Mouse (Mus musculus) neural tube, embryonic 10.5 days (tissue): ENCODE results near the gene Gpx5.

Source experiments
- DNase-seq: peaks from one replicate; pipeline ENCODE4 v3.0.0-alpha.2; 2017; ENCODE audit warnings: low spot score; ENCODE audit errors: extremely low spot score

The Gpx5 gene

DNA sequence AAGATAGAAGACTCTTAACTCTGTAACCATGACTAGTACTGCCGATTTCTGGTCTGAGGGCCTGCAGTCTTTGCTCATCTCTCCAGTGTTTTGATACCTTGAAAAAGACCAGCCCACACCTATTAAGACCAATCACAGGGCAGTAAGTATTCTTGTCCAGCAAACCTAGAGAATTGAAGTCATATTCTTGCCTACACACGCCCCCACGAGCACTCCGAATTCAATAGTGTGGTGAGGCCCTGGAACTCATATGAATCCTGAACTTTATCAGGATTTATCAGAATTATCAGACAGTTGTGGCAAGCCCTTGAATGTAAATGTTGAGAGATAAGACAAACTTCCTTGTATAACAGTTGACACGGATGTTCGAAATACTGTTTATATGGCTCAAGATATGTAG is at the start of gene Gpx5:
TSS of gene Gpx5 (minus strand) at position 101 of the 400 bp plus-strand sequence.
- no peak for DNase-seq

DNA sequence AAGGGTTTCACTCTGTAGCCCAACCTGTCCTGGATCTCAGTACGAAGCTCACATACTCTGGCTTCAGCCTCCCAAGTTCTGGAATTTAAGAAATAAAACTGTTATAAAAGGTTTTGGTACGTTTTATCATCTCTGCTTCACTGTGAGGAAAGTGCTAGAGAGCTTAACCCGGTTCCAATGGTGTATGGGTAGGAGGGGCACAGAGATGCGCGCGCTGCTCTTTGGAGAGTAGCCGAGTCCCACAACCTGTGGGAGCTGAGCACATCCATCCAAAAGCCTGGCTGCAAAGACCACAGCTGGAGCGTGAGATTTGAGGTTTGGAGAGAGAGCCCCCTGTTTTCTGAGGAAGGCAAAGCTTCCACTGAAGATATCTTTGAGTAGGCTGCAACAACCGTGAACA is 34.9 kb upstream of the Gpx5 start:
- DNase-seq: peak; percentile 39

GRCm38 (mm10) chr13:21326657-21327211 is 34.2 kb upstream of the Gpx5 start:
- peak; percentile 88 for DNase-seq

GRCm38 (mm10) chr13:21326191-21326590 is 33.7 kb upstream of the Gpx5 start:
- no peak for DNase-seq

DNA sequence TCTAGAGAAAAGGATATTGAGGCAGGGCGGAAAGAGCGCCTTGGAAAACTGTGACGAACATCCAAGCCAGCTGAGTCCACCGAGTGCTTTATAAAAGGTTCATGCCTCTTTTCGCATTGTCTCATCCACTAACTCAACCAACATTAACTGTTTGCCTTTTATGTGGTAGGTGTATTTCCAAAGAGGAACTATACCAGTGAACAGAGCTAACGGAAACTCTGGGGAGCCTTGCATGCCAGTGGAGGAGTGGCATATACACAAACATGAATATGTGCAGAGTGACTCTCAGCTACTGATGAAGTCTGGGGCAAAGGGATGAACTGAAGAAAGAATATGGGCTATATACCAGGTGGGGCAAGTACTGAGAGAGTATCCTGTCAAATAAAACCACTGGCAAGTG is 30.9 kb upstream of the Gpx5 start:
- DNase-seq: no peak

DNA sequence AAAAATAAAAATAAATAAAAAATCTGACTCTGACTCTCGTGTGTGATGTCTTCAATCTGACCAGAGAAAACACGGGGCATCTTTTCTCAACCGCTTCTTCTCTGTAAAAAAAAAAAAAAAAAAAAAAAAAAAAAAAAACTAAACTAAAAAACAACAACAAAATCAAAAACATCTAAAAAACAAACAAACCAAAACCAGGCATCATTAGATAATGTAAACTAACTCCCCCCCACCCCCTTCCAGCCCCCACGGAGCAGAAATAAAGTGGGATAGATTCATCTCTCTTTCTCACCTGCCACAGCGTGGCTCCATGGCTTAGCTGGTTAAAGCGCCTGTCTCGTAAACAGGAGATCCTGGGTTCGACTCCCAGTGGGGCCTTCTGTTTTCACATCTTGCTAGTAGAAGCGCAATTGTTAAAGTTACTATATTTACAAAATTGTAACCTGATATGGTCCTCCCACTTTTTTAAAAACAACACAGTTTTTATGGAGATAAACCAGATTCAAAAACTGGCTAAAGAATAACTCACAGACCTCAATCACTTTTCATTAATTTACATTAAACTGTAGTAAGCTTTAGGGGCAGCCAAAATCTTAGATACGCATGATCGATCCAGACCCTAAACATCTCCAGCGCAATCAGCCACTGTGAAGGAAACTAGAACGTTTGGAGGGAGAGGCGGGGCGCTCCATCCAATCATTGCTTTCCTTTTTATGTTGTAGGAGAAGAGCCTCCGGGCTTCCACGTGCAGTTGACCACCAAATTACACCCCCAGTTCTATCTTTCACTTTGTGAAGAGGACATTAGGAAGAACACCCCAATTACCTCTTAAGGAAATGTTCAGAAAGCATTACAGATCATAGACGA is 30.2 kb upstream of the Gpx5 start:
- peak; percentile 65 for DNase-seq

DNA sequence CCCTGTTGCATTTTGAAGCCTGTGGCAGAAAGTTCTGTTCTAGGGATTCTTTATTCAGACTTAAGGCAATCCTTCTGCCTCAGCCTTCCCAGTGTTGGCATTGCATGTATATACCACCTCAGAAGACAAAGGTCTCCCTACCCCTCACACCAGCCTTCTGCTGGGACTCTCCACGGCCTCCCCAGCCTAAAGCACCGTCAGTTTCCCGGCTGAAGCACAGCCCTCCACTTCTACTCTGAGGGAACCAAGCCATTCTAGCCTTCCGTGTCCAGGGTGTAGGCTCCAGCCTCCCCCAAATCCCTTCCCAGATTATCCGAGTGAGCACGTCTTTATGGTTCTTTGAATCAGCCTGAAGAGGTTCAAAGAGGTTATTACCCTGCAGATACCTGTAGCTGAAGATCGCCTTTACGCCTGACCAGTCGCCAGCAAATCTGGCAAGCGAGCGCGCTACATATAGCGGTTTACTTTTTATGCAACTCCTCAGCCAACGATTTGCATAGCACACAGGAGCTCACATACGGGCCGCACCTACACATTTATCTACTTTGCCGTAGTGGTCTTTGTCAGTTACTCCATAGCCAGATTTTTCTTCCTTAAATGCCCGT is 29.5 kb upstream of the Gpx5 start:
- DNase-seq: peak; percentile 52

GRCm38 (mm10) chr13:21320262-21320661 is 27.7 kb upstream of the Gpx5 start:
- no peak for DNase-seq

DNA sequence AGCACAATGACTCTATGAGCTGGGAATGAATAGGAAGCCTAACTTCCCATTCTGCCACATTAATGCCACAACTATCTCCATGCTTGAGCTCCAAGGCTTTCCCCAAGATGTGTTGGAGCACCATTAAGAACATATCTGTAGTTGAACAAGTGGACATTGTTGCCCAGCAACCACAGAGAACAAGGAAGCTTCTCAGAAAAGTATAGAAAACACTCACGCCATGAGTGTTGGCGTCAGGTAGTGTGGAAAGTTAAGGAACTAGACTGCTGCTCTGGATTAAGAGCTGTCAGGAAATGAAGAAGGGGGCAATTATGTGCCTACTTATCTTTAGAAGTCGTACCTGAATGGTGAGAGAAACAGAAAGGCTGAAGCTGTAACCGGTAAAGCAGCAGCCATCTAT is 21.4 kb upstream of the Gpx5 start:
- no peak for DNase-seq

- no peak for DNase-seq
Observed at GRCm38 (mm10) chr13:21312854-21313253, 20.3 kb upstream of the Gpx5 start.

DNA sequence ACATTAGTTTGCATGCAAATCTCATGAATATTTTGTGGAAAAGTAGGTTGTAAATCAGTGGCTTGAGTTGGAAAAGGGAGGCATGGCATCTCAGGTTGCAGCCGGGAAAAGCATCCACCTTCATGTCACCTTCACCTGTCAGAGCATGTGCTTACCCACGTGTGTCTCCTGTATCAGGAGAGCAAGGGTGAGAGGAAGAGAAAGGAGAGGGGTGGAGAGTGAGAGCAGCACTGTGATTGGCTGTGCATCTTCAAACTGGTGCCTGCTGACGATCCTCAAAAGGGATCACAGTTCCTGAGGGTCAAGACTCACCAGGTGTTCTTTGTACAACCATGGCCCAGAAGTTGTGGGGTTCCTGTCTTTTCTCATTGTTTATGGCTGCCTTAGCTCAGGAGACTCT is 19.4 kb upstream of the Gpx5 start, which contains the start of gene Gpx6:
TSS of gene Gpx6 (plus strand) at position 200 of the 400 bp plus-strand sequence.
- DNase-seq: no peak

DNA sequence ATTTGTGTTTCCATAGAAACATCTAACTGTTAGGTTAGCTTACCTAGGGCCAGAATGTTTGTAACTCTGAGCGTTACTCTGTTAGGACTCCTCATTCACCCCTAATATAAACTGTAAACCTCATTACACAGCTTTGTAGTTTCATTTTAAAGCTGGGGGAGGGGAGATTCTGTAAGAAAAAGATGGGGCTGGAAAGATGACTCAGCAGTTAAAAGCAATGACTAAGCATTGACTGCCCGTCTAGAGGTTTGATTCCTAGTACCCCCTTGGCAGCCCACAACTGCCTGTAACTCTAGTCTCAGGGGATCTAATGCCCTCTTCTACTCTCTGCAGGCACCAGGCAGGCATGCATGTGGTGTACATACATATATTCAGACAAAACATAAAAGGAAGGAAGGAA is 17.3 kb upstream of the Gpx5 start:
- no peak for DNase-seq

GRCm38 (mm10) chr13:21304483-21305066 is 12.0 kb upstream of the Gpx5 start:
- no peak for DNase-seq

- DNase-seq: no peak
Observed at GRCm38 (mm10) chr13:21298557-21298956, 6.0 kb upstream of the Gpx5 start.

DNA sequence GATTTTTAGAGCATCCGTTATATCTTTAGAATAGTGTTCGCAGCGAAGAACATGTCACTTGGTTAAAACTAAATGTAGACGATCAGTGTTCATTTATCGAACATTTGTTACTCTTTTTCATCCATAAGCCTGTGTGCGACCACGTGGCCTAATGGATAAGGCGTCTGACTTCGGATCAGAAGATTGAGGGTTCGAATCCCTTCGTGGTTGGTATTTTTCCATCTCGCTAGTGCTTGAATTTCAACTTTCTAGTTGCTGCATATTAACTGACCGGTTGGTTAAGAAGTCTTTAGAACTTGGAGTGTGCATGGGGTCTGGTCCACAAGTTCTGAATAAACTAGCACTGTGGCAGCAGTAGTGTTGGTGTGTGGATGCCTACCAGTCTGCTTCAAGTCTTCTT is 13.0 kb downstream of the Gpx5 start:
- DNase-seq: peak; percentile 86

- DNase-seq: no peak
Observed at GRCm38 (mm10) chr13:21279076-21279475, 13.5 kb downstream of the Gpx5 start.

- DNase-seq: no peak
Observed at GRCm38 (mm10) chr13:21276551-21276950, 16.0 kb downstream of the Gpx5 start.

DNA sequence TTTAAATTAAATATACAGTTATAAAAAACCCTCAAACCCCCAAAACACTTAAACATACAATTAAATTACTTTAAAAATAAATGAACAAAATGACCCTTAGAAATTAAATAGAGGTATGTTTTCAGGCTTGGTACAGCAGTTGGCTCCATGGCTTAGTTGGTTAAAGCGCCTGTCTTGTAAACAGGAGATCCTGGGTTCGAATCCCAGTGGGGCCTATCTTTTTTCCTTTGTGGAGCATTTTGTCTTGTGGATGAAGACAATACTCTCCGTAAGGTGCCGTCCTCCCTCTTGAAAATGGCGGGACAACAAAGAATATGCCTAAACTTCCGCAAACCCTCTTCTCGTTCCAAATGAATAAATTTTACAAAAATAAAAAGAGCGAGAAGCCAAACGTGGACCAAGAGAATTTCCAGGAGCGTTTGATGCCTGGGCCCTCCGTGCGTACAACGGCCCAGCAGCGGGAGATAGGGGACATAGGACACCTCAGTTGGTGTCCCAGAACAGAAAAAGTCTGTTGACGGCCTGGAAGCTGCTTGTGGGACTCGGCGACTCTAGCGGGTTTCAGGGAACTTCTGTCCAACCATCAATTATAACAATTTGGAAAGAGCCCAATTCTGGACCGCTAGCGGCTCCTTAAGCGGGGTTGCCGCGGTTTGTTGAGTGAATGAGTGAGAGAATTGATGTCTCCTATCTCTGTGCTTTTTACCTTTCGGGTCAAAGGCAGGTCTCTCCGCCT is 16.5 kb downstream of the Gpx5 start:
- DNase-seq: peak; percentile 86

DNA sequence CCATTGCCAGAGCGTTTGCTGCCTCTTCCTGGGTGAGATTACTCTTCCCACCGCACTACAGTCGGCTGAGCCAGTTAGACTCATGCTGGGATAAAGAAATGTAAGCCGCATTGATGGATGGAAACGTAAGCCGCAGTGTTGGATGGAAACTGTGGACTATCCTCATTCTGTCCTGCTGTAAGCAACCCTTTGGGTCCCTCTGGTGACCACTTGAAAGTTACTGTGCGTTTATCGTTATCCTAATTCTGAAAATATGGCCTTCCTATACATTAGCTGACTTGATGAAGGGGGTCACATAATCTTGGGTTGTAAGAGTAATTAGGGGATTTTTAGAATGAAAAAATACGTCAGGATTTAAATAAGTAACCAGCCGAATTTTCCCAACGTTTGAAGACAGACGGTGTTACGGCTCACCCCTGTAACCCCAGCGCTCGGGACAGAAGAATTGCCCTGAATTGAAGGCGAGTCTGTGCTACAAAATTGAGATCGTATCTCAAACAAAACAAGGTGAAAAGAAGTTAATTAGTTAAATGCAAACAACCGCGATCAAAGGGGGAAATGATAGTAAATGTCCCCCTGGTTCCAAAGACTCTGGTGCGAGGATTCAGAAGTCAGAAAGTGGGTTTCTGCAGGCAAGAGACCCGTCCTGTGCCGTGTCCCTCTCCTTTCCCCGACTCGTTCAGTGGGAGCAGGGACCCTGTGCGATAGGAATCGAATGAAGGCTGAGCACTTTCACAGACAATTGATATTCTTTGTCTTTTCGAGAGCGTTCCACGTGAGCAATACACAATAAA is 17.3 kb downstream of the Gpx5 start:
- DNase-seq: peak; percentile 59

GRCm38 (mm10) chr13:21268262-21268661 is 24.3 kb downstream of the Gpx5 start:
- DNase-seq: no peak

GRCm38 (mm10) chr13:21267541-21267940 is 25.0 kb downstream of the Gpx5 start:
- no peak for DNase-seq
